Mouse (Mus musculus) CD8-positive naive resting alpha-beta T cell, adult 2 months (primary cell): Measurements from ENCODE around the gene Nfasc.

Source experiments
- DNase-seq, 2 experiments: peaks; one replicate each; pipeline ENCODE4 v3.0.0; 2022; ENCODE audit warnings: low read depth in 2 of 2, low spot score in 2 of 2

Nfasc gene

DNA sequence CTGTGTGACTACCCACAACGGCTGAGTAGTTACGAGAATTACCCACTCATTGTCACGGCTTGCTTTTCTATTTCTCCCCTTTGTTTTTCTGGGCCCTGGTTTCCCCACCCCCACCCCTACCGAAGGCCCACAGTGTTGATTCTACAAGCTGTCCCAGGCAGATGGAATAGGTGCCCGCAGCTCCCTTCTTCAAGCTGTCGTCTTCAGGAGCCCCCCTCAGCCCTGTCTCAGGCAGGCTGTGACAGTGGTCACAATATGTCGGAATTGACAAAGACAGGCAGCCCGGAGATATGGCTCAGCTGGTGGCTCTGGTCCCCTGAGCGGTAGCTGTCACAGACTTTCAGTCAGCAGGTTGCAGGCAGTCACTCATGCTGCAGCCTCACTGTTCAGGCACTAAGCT is 90.9 kb downstream of the Nfasc start:
- DNase-seq, result no peak

DNA sequence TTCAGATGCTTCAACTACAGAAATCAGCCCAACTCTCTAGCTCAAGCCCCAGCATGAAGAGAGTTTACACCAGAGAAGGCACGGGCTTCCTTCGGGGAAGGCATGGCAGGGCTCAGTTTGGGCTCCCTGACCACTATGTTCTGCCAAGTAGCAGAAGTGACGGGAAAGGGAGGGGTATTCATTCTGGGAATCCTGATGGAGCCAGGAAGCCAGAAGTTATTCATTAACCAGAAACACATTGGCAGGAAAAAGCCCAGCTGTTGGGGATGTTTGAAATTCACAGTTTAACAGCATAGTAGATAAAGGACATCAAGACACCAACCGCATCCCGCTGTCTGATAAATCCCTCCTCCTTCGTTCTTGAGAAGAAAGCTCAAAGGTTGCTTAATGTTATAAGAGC is 93.6 kb downstream of the Nfasc start:
- no peak for DNase-seq

DNA sequence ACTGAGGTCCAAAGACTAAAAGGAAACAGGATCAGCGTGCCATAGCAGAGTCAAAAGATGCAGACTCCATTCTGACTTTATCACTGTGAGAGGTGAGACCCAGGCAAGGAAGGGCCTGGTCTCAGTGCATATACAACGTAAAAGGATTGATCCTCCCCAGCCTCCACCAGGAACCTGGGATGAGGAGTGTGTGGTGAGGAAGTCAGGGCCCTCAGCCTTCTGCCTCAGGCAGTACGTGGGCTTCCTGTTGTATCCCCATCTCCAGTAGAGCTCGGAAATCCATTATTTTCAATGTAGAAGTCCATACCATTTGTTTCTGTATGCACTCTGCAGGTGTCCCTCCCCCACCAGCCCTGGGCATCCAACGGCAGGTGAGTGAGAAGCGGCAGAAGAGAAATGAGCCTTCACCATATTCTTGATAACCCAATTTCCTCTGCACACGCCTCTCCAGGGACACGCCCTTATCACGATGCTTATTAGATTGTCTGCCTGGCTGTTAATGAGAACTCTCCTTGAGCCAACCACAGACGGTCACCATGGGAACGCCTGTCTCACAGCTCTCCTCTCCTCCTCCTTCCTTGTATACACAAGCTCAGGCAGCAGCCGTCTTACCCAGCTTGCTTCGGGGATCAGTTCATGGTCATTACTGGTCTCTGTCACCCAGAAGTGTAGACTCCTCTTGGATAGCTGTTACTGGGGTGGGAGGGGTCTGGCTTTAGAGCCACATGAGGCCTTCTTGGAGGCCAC is 100.4 kb downstream of the Nfasc start:
- no peak for DNase-seq

- DNase-seq, result no peak
Measured at GRCm38 (mm10) chr1:132640256-132640655, 101.3 kb downstream of the Nfasc start.

GRCm38 (mm10) chr1:132637346-132637745 is 104.3 kb downstream of the Nfasc start:
- DNase-seq, result no peak

DNA sequence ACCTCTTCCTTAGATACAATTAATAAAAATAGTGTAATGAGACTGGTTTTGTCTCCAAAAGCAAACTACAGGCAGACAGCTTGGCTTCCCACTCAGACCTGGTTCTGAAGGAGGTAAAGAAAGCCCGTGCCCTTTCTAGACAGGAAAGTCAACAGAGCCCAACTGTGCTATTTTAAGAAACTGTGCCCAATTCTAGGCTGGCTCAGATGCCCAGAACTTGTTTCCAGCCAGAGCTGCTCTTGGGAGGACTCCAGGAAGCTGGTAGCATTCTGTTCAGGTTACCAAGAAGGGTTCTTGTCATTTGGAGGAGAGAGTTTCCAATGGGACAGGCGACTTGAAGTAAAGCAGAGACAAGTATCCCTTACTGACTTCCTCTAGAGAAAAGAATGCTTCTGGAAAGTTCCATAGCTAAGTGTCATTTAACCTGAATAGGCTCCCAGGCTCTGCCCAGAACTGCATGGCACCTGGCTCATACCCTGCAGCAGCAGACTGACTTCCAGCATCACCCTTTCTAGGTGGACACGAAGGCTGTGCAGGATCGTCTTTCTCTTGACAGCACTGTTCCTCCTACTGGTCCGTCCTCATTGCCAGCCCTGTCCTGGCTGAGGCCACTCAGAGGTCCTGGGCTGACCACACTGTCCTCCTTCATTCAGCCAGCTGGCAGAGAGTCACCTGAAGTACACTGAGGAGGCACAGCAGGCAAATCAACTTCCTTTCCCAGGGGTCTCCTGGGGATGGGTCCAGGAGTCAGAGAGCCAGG is 111.8 kb downstream of the Nfasc start:
- DNase-seq, result no peak

DNA sequence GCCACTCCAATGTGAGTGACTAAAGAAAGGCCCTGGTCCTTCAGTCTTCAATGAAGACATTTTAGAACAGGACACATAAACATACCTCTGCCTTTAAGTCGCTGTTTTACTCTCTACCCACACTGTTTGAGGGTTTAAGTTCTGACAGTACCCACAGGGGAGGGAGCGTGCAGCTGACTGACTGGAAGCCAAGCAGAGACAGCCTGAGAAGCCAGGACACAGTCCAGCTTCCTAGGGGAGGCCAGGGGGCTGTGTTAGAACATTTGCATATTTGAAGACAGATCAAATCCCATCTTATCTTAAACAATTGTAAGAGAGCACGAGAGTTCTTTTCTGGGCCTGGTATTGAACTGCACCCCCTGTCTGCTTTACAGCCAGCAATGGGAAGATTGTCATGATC is 113.0 kb downstream of the Nfasc start:
- no peak for DNase-seq

DNA sequence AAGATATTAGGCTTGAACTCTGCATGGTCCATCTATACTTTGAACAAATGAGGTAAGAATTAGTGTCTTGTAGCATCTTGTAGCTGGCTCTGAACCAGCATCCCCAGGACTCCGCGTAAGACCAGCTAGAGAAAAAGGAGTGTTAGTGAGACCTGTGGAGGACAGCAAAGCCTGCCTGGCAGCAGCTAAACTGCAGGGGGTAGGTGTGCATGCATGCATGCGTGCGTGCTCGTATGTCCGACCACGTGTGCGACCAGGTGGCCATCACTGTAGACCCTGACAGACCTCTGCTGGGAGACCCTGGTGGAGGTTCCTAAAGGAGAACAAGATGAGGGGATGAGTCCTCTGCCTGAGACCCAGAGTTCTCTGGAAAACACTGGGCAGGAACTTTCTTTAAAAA is 113.4 kb downstream of the Nfasc start:
- no peak for DNase-seq

DNA sequence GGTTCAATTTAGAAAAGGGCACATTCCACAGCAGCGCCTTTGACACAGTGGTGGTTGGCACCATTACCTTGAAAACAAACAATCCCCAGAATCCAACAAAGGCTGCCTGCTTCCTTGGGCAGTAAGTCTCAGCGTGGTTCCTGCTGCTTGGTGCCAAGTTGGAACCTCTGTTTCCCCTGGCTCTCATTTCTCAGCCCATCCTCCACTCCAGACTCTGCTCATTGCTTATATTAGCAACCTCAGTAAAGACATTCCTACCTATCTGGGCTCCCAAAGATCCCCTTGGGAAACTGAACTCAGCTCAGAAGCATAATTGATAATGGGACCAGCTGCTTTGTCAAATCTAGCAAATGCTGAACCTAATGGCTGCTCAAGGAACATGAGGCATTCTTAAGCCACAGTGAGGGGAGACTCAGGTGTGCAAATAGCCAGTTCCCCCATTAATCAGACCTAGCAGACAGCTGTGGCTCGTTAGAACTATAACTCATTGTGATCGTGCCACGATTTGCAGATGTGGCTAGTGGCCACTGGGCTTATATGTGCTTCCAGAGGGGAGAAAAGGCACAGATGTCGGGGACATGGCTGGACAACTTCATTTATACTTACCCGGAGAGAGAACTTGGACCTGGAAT is 115.4 kb downstream of the Nfasc start:
- DNase-seq, result no peak

GRCm38 (mm10) chr1:132625034-132625433 is 116.6 kb downstream of the Nfasc start:
- DNase-seq, result no peak

DNA sequence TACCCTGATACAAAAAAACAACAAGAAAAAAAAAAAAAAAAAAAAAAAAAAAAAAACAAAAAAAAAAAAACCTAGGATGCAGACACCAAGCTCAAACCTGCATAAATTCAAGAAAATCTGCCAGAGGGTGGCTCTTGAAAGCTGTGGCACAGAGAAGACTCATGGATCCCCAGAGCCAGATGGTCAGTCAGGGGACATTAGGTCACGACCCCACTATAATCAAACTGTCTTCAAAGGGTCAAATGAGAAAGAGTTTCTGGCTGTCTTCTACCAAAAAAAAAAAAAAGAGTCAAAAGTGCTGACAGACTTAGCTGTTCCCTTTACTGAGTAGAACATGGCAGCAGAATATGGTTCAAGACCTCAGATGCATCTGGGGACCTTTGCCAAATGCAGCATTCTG is 117.1 kb downstream of the Nfasc start:
- DNase-seq, result no peak

DNA sequence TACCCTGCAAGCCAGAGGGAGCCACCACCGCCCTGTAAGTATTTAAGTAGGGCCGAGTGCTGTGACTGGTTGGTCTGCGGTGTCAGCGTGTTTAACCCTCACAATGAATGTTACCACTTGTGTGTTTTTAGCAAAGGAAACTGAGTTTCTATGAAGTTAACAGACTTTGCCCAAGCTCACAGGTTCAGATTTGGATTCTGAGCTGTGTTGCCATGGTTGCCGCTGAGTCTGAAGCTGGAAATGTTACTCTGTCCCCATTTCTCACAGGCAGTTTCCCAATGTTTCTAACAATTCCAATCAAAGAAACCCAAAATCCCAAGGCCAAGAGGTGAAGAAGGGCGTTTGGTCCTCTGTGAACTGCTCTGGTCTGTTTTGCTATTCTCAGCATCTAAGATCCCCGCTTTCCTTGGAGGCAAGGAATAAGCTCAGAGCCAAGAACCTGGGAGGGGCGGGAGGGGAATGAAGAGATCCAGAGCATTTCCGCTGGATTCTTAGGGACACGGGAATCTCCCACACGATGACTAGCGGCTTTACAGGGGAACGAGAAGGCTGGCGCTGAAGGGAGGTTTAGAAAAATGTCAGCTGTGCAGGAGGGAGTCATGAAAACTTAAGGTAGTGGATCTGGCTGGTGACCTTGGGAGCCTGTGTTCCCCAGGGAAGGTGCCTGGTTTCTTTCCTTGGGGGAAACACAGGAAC is 117.8 kb downstream of the Nfasc start:
- no peak for DNase-seq

GRCm38 (mm10) chr1:132612066-132612465 is 129.5 kb downstream of the Nfasc start:
- DNase-seq, result no peak

- DNase-seq, result no peak
Measured at GRCm38 (mm10) chr1:132609048-132609634, 132.5 kb downstream of the Nfasc start.

GRCm38 (mm10) chr1:132602161-132602560 is 139.4 kb downstream of the Nfasc start:
- no peak for DNase-seq

DNA sequence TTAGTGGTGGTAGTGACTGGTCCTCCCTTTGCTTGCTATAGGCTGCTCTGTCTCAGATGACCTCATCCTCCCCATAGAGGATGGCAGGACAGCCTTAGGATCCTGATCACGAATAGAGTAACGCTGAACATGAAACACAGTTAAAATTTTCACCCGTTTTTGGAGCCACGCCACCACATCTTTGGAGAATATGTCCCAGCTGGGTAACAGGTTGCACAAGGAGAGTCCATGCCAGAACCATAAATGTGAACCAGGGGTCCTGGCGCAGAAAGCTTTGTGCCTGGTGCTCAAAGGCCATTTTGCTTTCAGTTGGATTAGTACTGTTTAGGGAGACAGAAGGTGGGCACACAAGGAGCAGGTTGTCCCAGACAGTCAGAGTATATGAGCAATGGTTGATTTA is 143.6 kb downstream of the Nfasc start:
- DNase-seq, result no peak

GRCm38 (mm10) chr1:132595741-132596140 is 145.9 kb downstream of the Nfasc start:
- DNase-seq, result no peak

GRCm38 (mm10) chr1:132594587-132594986 is 147.0 kb downstream of the Nfasc start:
- peak in 1 of 2 experiments; percentile 17 for DNase-seq

GRCm38 (mm10) chr1:132592145-132592544 is 149.5 kb downstream of the Nfasc start:
- no peak for DNase-seq

GRCm38 (mm10) chr1:132591399-132591930 is 150.1 kb downstream of the Nfasc start:
- DNase-seq, result no peak

DNA sequence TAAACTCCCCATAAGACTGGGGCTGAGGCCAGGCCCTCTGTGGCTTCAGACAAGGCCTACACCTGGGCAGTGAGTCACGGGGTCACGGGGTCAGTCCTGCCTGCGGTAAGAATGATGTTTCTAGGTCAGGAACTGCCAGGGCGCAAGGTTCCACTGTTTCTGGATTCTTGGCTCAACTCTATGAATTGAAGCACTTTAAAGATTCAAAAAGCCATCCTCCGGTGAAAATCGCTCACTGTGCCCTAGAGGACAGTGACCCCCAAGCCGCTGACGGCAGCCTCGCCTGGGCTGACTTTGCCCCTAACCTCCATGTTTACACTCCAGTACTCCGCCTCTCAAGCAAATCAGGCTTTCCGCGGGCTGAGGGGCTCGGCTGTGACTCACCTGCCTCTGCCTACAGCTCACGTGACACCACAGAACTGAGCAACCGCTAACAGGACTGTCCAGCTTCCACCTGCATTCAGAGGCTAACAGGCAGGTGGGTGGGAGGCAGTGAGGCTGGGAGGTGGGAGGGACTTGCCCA is 154.9 kb downstream of the Nfasc start:
- no peak for DNase-seq
